In genomic region chr2:154169172-154169571, GRCm38 (mm10) we compare ENCODE assay signal across 41 mouse cellular contexts. TPM values are rescaled to one million over a fixed set of nuclear protein-coding genes. Genes with fewer than 3 reads are reported as not detected.
DNase-seq lines count a peak whose midpoint lies in the region; ATAC-seq and TF ChIP-seq lines count a peak whose summit lies in the region.
"Had no signal": no experiment of that assay in that cellular context is flagged by ENCODE, and none has a peak within 500 bp of the region (broad histone marks: within the 10 kb centered on the region; RNA-seq: fewer than 3 reads in every experiment).

No protein-coding gene starts in this region.

- H3K4me2 ChIP-seq in lung, embryonic 14.5 days: no peak overlapping the region
- H3K4me2 ChIP-seq in kidney, embryonic 15.5 days: no peak overlapping the region
- H3K4me2 ChIP-seq: heart, embryonic 15.5 days; hindbrain, embryonic 12.5 days; intestine, embryonic 15.5 days; liver, embryonic 11.5 days; midbrain, embryonic 13.5 days had no signal

- no peak overlapping the region for H3K27ac ChIP-seq in lung, embryonic 14.5 days (ENCODE audit: low read depth)
- no peak overlapping the region for H3K27ac ChIP-seq in kidney, embryonic 15.5 days
- H3K27ac ChIP-seq: heart, embryonic 10.5 days; heart, embryonic 15.5 days; hindbrain, embryonic 12.5 days; hindbrain, postnatal 0 days; intestine, embryonic 15.5 days; midbrain, embryonic 13.5 days had no signal

- no peak overlapping the region for H3K4me3 ChIP-seq in lung, embryonic 14.5 days (ENCODE audit: low read depth, low read length)
- H3K4me3 ChIP-seq in lung, adult 2 months (replicated peaks; ENCODE audit: extremely low read depth, low read depth, low read length): no peak overlapping the region
- no peak overlapping the region for H3K4me3 ChIP-seq in kidney, embryonic 15.5 days (replicated peaks)
- H3K4me3 ChIP-seq: erythroblast, embryonic 14.5 days; heart, embryonic 10.5 days; heart, embryonic 15.5 days; hindbrain, embryonic 12.5 days; intestine, embryonic 15.5 days; megakaryocyte, embryonic 14.5 days; midbrain, embryonic 13.5 days had no signal

- H3K9ac ChIP-seq in lung, embryonic 14.5 days: no peak overlapping the region
- H3K9ac ChIP-seq in kidney, embryonic 15.5 days: no peak overlapping the region
- H3K9ac ChIP-seq: heart, embryonic 15.5 days; hindbrain, embryonic 12.5 days; intestine, embryonic 15.5 days; midbrain, embryonic 13.5 days had no signal

- no peak for TF ChIP-seq POLR2A in lung, adult 2 months (IDR thresholded peaks at IDR 0.05; ENCODE audit: borderline replicate concordance, extremely low read depth, low read depth, low read length)

- no peaks in the 10 kb centered on the region; the same call in 1 of the 2 replicates for H3K4me1 ChIP-seq in lung, embryonic 14.5 days (ENCODE audit: insufficient read depth)
- H3K4me1 ChIP-seq in lung, adult 2 months (ENCODE audit: control insufficient read depth, insufficient read depth, low read length): no peaks in the 10 kb centered on the region; the same call in 1 of the 2 replicates
- 0 out of 2 replicates have a peak, but pooled peaks cover 5% of the 10 kb centered on the region for H3K4me1 ChIP-seq in kidney, embryonic 15.5 days
- H3K4me1 ChIP-seq: heart, embryonic 10.5 days; heart, embryonic 15.5 days; hindbrain, embryonic 12.5 days; intestine, embryonic 15.5 days; megakaryocyte, embryonic 14.5 days; midbrain, embryonic 13.5 days had no signal

- TF ChIP-seq CTCF in lung, embryonic 14.5 days (IDR thresholded peaks at IDR 0.05; ENCODE audit: low read depth): no peak
- no peak for TF ChIP-seq CTCF in lung, adult 2 months (IDR thresholded peaks at IDR 0.05; ENCODE audit: insufficient read depth, low read length)

- H3K36me3 ChIP-seq in lung, embryonic 14.5 days (ENCODE audit: insufficient read depth): no peaks in the 10 kb centered on the region
- no peaks in the 10 kb centered on the region for H3K36me3 ChIP-seq in kidney, embryonic 15.5 days
- H3K36me3 ChIP-seq: heart, embryonic 10.5 days; heart, embryonic 15.5 days; hindbrain, embryonic 12.5 days; intestine, embryonic 15.5 days; midbrain, embryonic 13.5 days had no signal

- H3K27me3 ChIP-seq in lung, embryonic 14.5 days (ENCODE audit: insufficient read depth, low read length): no peaks in the 10 kb centered on the region
- H3K27me3 ChIP-seq in kidney, embryonic 15.5 days: no peaks in the 10 kb centered on the region
- H3K27me3 ChIP-seq: hindbrain, embryonic 12.5 days; intestine, embryonic 15.5 days; midbrain, embryonic 13.5 days had no signal

- WGBS in lung, embryonic 14.5 days: 38% methylated on average over 3 of the region's 3 CpGs
- WGBS in lung, adult 2 months: 49% methylated on average over 3 of the region's 3 CpGs
- WGBS in kidney, embryonic 15.5 days: 47% methylated on average over 3 of the region's 3 CpGs

- DNase-seq in lung, embryonic 14.5 days: peak; percentile 4
- no peak for DNase-seq in lung, adult 2 months
- peak; percentile 35 to 73 for DNase-seq in kidney, adult 8-10 months
- peak; percentile 40 to 72 for DNase-seq in kidney, postnatal 36 days
- DNase-seq in cerebellum, adult 11-12 months: no peak
- DNase-seq: adrenal gland, postnatal 36 days; B cell, adult 2 months; cerebellum, adult 2 months; cerebellum, postnatal 14 days; gastrocnemius, postnatal 14 days; retina, postnatal 1 day; right cerebral cortex, postnatal 14 days; thymus, adult 18-20 months; thymus, postnatal 25 days had no signal

- no peaks in the 10 kb centered on the region for H3K9me3 ChIP-seq in lung, embryonic 14.5 days (ENCODE audit: low read depth, low read length)
- no peaks in the 10 kb centered on the region for H3K9me3 ChIP-seq in kidney, embryonic 15.5 days (replicated peaks)
- H3K9me3 ChIP-seq: heart, embryonic 10.5 days; heart, embryonic 15.5 days; hindbrain, embryonic 12.5 days; intestine, embryonic 15.5 days; megakaryocyte, embryonic 14.5 days; midbrain, embryonic 13.5 days had no signal

- no peak for ATAC-seq in lung, embryonic 14.5 days (ENCODE audit: insufficient read depth)
- 0 out of 2 replicates have a peak, but pooled peaks have one; percentile 15 for ATAC-seq in kidney, embryonic 15.5 days (replicated peaks; ENCODE audit: low FRiP score)
- ATAC-seq in monocyte, adult 5-6 weeks (replicated peaks; ENCODE audit: insufficient number of reproducible peaks, low FRiP score, low TSS enrichment, poor library complexity, severe bottlenecking): no peak
- ATAC-seq: hindbrain, postnatal 0 days; intestine, embryonic 15.5 days; midbrain, embryonic 13.5 days had no signal

RNA-seq across cellular contexts. Expression of gene Bpifa5, which starts 6.8 kb away (rescaled TPM):
- not detected in 2 replicates for polyA plus RNA-seq in lung, embryonic 14.5 days (2014; fragmentation: Nextera tagmentation; extraction: Ambion mirVana)
- polyA plus RNA-seq in lung, adult 2 months (2012; rRNA removed): 4.3 TPM in 1 of 2 replicates, not detected in the other
- polyA plus RNA-seq in kidney, embryonic 15.5 days (2015; fragmentation: Nextera tagmentation; extraction: Ambion mirVana): not detected in 2 replicates
- total RNA-seq in monocyte, adult 5-6 weeks (2017): not detected in 3 replicates
- total RNA-seq: adrenal gland, adult 18-20 months; adrenal gland, postnatal 36 days; gastrocnemius, postnatal 14 days; granulocyte monocyte progenitor cell, adult 5-6 weeks; heart, postnatal 25 days; hindbrain, postnatal 0 days; layer of hippocampus, adult 18-20 months; layer of hippocampus, postnatal 10 days; left cerebral cortex, adult 18-20 months; left cerebral cortex, postnatal 14 days had no signal
- polyA plus RNA-seq: brain, embryonic 14.5 days; cortical plate, adult 2 months; embryonic facial prominence, embryonic 14.5 days; erythroblast, embryonic 14.5 days; forebrain, embryonic 11.5 days; heart, embryonic 10.5 days; heart, embryonic 15.5 days; hindbrain, embryonic 12.5 days; hindbrain, postnatal 0 days; intestine, embryonic 15.5 days; limb, embryonic 11.5 days; liver, embryonic 11.5 days; liver, embryonic 16.5 days; midbrain, embryonic 13.5 days; neural tube, embryonic 14.5 days; small intestine, adult 2 months; stomach, embryonic 16.5 days had no signal

RNA-seq across cellular contexts. Expression of gene Bpifb1, which starts 21.4 kb away (rescaled TPM):
- 0.49 and 0.74 TPM in 2 replicates for polyA plus RNA-seq in lung, embryonic 14.5 days (2014; fragmentation: Nextera tagmentation; extraction: Ambion mirVana)
- polyA plus RNA-seq in lung, adult 2 months (2012; rRNA removed): 103 and 136 TPM in 2 replicates
- polyA plus RNA-seq in kidney, embryonic 15.5 days (2015; fragmentation: Nextera tagmentation; extraction: Ambion mirVana): 0.09 TPM in 1 of 2 replicates, not detected in the other
- not detected in 3 replicates for total RNA-seq in monocyte, adult 5-6 weeks (2017)
- total RNA-seq: adrenal gland, adult 18-20 months; adrenal gland, postnatal 36 days; gastrocnemius, postnatal 14 days; granulocyte monocyte progenitor cell, adult 5-6 weeks had no signal
- polyA plus RNA-seq: cerebellum, adult 2 months; erythroblast, embryonic 14.5 days; forebrain, embryonic 11.5 days; hindbrain, embryonic 12.5 days; limb, embryonic 11.5 days; liver, embryonic 11.5 days; neural tube, embryonic 14.5 days; small intestine, adult 2 months had no signal

RNA-seq across cellular contexts. Expression of gene Bpifa1, which starts 26.5 kb away (rescaled TPM):
- polyA plus RNA-seq in lung, embryonic 14.5 days (2014; fragmentation: Nextera tagmentation; extraction: Ambion mirVana): not detected in 2 replicates
- polyA plus RNA-seq in lung, adult 2 months (2012; rRNA removed): 295 and 710 TPM in 2 replicates
- not detected in 2 replicates for polyA plus RNA-seq in kidney, embryonic 15.5 days (2015; fragmentation: Nextera tagmentation; extraction: Ambion mirVana)
- total RNA-seq in monocyte, adult 5-6 weeks (2017): not detected in 3 replicates
- total RNA-seq: adrenal gland, postnatal 36 days; gastrocnemius, postnatal 14 days; granulocyte monocyte progenitor cell, adult 5-6 weeks; heart, postnatal 25 days; hindbrain, postnatal 0 days; layer of hippocampus, adult 18-20 months; layer of hippocampus, postnatal 10 days; left cerebral cortex, adult 18-20 months; left cerebral cortex, postnatal 14 days had no signal
- polyA plus RNA-seq: brain, embryonic 14.5 days; cerebellum, adult 2 months; cortical plate, adult 2 months; erythroblast, embryonic 14.5 days; forebrain, embryonic 11.5 days; heart, embryonic 10.5 days; hindbrain, embryonic 12.5 days; intestine, embryonic 15.5 days; limb, embryonic 11.5 days; liver, embryonic 11.5 days; liver, embryonic 16.5 days; midbrain, embryonic 13.5 days; neural tube, embryonic 14.5 days; small intestine, adult 2 months; stomach, embryonic 16.5 days had no signal

RNA-seq across cellular contexts. Expression of gene Bpifa3, which starts 39.0 kb away (rescaled TPM):
- not detected in 2 replicates for polyA plus RNA-seq in lung, embryonic 14.5 days (2014; fragmentation: Nextera tagmentation; extraction: Ambion mirVana)
- not detected in 2 replicates for polyA plus RNA-seq in lung, adult 2 months (2012; rRNA removed)
- polyA plus RNA-seq in kidney, embryonic 15.5 days (2015; fragmentation: Nextera tagmentation; extraction: Ambion mirVana): not detected in 2 replicates
- total RNA-seq in monocyte, adult 5-6 weeks (2017): 1.8 TPM in 1 of 3 replicates, not detected in the others
- total RNA-seq: adrenal gland, adult 18-20 months; adrenal gland, postnatal 36 days; gastrocnemius, postnatal 14 days; granulocyte monocyte progenitor cell, adult 5-6 weeks; heart, postnatal 25 days; hindbrain, postnatal 0 days; layer of hippocampus, adult 18-20 months; layer of hippocampus, postnatal 10 days; left cerebral cortex, adult 18-20 months; left cerebral cortex, postnatal 14 days had no signal
- polyA plus RNA-seq: brain, embryonic 14.5 days; cerebellum, adult 2 months; cortical plate, adult 2 months; embryonic facial prominence, embryonic 14.5 days; erythroblast, embryonic 14.5 days; forebrain, embryonic 11.5 days; heart, embryonic 10.5 days; heart, embryonic 15.5 days; hindbrain, embryonic 12.5 days; hindbrain, postnatal 0 days; intestine, embryonic 15.5 days; limb, embryonic 11.5 days; liver, embryonic 11.5 days; liver, embryonic 16.5 days; midbrain, embryonic 13.5 days; neural tube, embryonic 14.5 days; small intestine, adult 2 months; stomach, embryonic 16.5 days had no signal

RNA-seq across cellular contexts. Expression of gene Bpifb5, which starts 54.4 kb away (rescaled TPM):
- polyA plus RNA-seq in lung, embryonic 14.5 days (2014; fragmentation: Nextera tagmentation; extraction: Ambion mirVana): 1.4 and 2.0 TPM in 2 replicates
- polyA plus RNA-seq in lung, adult 2 months (2012; rRNA removed): 7.2 and 9.0 TPM in 2 replicates
- 0.42 and 0.86 TPM in 2 replicates for polyA plus RNA-seq in kidney, embryonic 15.5 days (2015; fragmentation: Nextera tagmentation; extraction: Ambion mirVana)
- not detected in 3 replicates for total RNA-seq in monocyte, adult 5-6 weeks (2017)
- total RNA-seq: adrenal gland, adult 18-20 months; gastrocnemius, postnatal 14 days; heart, postnatal 25 days; hindbrain, postnatal 0 days; layer of hippocampus, adult 18-20 months; left cerebral cortex, adult 18-20 months; left cerebral cortex, postnatal 14 days had no signal
- polyA plus RNA-seq: erythroblast, embryonic 14.5 days; forebrain, embryonic 11.5 days; liver, embryonic 11.5 days; liver, embryonic 16.5 days; midbrain, embryonic 13.5 days; small intestine, adult 2 months had no signal

Comparison
In these comparisons a context has a peak if more than half of its experiments do, and no peak if none do; other contexts are left out.
1. DNase-seq: peak in lung, embryonic 14.5 days (single experiment), kidney, adult 8-10 months (2 of 2) and kidney, postnatal 36 days (2 of 2); none in lung, adult 2 months (single experiment) and cerebellum, adult 11-12 months (single experiment).
2. RNA of gene Bpifb1, which starts 21.4 kb away (polyA plus RNA-seq): 103 to 136 TPM in lung, adult 2 months; 0.49 to 0.74 TPM in lung, embryonic 14.5 days and 0.09 TPM in kidney, embryonic 15.5 days; every median in the first group is over 10 times any median in the second.
3. RNA of gene Bpifa1, which starts 26.5 kb away (polyA plus RNA-seq): 295 to 710 TPM in lung, adult 2 months; not detected in lung, embryonic 14.5 days and not detected in kidney, embryonic 15.5 days; every median in the first group is over 100 times any median in the second.